Mouse (Mus musculus): ENCODE data around the gene Gm3336. TPM values are rescaled to one million over a fixed set of nuclear protein-coding genes. Genes with fewer than 3 reads are reported as not detected.

The Gm3336 gene
- polyA plus RNA-seq (2016; fragmentation: Nextera tagmentation; extraction: Ambion mirVana) = not detected in 2 replicates

- Histone ChIP-seq H3K27me3 (ENCODE audit: poor library complexity, severe bottlenecking) (peaks cover 22% of the 10 kb centered on the region), H3K36me3 (replicated peaks) (no peaks in the 10 kb centered on the region), H3K27ac (no peak within 1 kb of the TSS), H3K9me3 (no peaks in the 10 kb centered on the region), H3K4me3 (peak within 1 kb of the TSS; percentile 13; the same call in 1 of the 2 replicates), H3K4me1 (peaks cover 14% of the 10 kb centered on the region)
- DNase-seq (ENCODE audit: extremely low spot score, low spot score) = peak; percentile 42
- 3% methylated on average over 19 of the region's 19 CpGs for WGBS
These were observed at the start of gene Gm3336 for GRCm38 (mm10) chr8:70718297-70718696. TSS of gene Gm3336 (plus strand) at chr8:70718543.

DNA sequence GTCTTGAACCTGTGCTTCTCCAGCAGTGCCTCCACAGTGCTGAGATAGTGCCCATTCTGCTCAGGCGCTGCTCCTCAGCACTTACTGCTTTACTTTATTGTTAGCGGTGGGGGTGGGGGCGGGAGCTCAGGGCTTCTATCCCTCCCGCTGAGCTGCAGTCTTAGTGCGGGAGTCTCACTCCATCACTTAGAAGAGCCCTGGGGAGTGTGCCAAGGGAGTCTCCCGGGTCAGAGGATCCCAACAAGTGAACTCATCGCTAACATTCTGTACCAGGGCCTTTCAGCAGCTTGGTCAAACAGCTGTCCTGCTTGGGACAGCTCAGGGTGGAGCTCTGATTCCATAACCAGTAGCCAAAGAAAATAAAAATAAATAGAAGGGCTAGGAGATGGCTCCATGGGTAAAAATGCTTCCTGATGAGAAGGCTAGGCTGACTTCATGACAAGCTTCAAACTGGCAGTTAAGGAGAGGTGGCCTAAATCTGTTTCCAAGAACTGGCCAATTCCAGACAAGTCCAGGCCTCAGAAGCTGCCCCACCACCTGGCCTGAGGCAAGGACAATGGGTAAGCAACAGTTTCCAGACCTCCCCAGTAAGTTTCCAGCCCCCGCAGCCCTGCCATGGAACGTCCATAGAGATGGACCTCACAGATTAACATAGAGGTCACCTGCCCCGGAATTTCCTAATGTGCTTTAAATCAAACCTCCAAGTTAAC lies 46.6 kb upstream of the Gm3336 start:
- Histone ChIP-seq H3K4me1 (peaks cover 38% of the 10 kb centered on the region), H3K4me3 (no peak overlapping the region), H3K27me3 (ENCODE audit: poor library complexity, severe bottlenecking) (no peaks in the 10 kb centered on the region), H3K36me3 (replicated peaks) (peaks cover 11% of the 10 kb centered on the region), H3K9me3 (0 out of 2 replicates have a peak, but pooled peaks cover 3% of the 10 kb centered on the region), H3K27ac (peak overlapping the region; percentile 98)
- DNase-seq (ENCODE audit: extremely low spot score, low spot score) = no peak
- 64% methylated on average over 10 of the region's 10 CpGs for WGBS

GRCm38 (mm10) chr8:70672325-70673078 lies 45.8 kb upstream of the Gm3336 start:
- DNase-seq (ENCODE audit: extremely low spot score, low spot score) = no peak
- H3K27ac ChIP-seq = peak overlapping the region; percentile 98
- peaks cover 38% of the 10 kb centered on the region for H3K4me1 ChIP-seq
- H3K27me3 ChIP-seq (ENCODE audit: poor library complexity, severe bottlenecking) = no peaks in the 10 kb centered on the region
- H3K9me3 ChIP-seq = 0 out of 2 replicates have a peak, but pooled peaks cover 3% of the 10 kb centered on the region
- WGBS = 40% methylated on average over 19 of the region's 19 CpGs
- H3K36me3 ChIP-seq (replicated peaks) = peaks cover 18% of the 10 kb centered on the region
- H3K4me3 ChIP-seq = peak overlapping the region; percentile 78

DNA sequence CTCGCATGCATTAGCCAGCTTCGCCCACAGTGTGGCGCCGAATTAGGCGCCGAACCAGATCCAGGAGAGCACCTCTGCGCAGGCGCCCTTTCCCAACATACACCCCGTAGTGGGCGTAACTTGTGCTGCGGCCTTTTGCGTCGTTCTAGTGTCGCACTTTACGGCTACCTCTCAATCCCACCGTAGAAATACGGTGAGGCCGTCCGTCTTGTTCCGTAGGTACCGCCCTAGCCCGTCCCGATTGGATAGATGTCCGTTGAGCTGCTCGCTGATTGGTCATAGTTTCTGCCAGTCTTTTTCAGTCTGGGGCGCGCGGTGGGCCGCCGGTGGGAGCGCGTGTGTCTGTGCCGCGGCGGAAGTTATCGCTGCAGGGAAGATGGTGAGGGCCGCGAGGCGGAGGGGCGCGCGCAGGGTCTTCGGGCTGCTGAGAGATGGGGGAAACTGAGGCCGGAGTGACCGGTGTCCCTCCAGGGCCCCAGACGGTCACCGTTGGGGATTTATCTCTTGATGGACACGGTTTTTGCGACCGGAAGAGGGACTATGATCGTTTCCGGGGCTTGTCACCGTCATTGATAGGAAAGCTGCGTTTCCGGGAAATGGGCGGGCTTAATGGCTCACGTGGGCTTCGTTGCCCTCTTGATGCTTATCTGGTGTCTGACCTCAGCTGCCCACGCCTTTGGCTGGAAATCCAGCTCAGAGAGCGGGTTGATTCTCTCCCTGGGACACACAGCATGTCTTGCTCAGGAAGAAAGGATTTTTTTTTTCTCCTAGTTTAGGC lies 45.1 kb upstream of the Gm3336 start, which contains the start of gene Lsm4:
Gene Lsm4, plus strand, starts transcription at position 170 of the 778 bp plus-strand sequence.
- H3K27ac ChIP-seq = peak within 1 kb of the TSS; percentile 98
- WGBS = under 1% methylated on average over 60 of the region's 60 CpGs
- DNase-seq (ENCODE audit: extremely low spot score, low spot score) = peak; percentile 99

DNA sequence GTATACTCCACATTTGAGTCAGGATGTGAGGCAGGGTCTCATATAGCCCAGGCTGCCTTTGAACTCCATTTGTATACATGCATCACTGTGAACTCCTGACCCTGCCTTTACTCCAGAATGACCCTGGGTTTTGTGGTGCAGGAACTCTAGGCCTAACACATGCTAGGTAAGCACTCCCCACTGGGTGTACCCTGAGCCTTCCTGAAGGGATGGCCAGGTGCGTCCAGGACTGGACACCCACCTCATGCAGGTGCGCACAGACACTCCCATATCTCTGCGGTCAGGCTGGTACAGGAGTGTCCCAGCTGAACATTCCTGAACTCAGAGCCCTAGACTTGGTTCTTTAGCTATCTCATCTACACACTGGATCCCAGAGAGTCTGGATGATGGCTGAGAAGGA lies 44.2 kb upstream of the Gm3336 start:
- Histone ChIP-seq H3K36me3 (replicated peaks) (peaks cover 34% of the 10 kb centered on the region), H3K4me3 (peak overlapping the region; percentile 78), H3K9me3 (no peaks in the 10 kb centered on the region), H3K27ac (peak overlapping the region; percentile 98), H3K27me3 (ENCODE audit: poor library complexity, severe bottlenecking) (no peaks in the 10 kb centered on the region), H3K4me1 (peaks cover 38% of the 10 kb centered on the region)
- 92% methylated on average over 3 of the region's 3 CpGs for WGBS
- no peak for DNase-seq (ENCODE audit: extremely low spot score, low spot score)

More for the DNA sequence above, 45.1 kb upstream of the Gm3336 start, which contains the start of gene Lsm4:
- H3K27me3 ChIP-seq (ENCODE audit: poor library complexity, severe bottlenecking) = no peaks in the 10 kb centered on the region
- peak within 1 kb of the TSS; percentile 78 for H3K4me3 ChIP-seq
- peaks cover 38% of the 10 kb centered on the region for H3K4me1 ChIP-seq
- H3K9me3 ChIP-seq = 0 out of 2 replicates have a peak, but pooled peaks cover under 1% of the 10 kb centered on the region
- peaks cover 26% of the 10 kb centered on the region for H3K36me3 ChIP-seq (replicated peaks)

DNA sequence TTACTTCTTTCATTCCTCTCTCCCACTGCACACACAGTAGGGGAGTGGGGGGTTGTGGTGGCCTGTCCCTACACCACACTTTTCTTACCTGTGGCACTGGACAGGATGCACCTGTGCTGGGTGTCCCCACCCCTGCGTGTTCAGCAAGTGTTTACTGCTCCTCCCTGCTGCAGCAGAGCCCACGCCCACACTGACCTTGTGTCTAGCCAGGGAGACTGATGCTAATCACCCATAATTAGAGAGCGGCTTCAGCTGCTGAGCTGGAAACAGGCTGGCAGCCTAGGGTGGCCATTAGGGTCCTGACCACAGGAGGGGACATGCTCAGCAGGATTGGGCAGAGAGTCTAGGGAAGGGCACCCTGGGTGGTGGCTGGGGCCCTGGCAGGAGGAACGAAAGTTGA lies 43.6 kb upstream of the Gm3336 start:
- H3K4me1 ChIP-seq = peaks cover 38% of the 10 kb centered on the region
- no peaks in the 10 kb centered on the region for H3K9me3 ChIP-seq
- no peak for DNase-seq (ENCODE audit: extremely low spot score, low spot score)
- H3K27ac ChIP-seq = peak overlapping the region; percentile 98
- peaks cover 40% of the 10 kb centered on the region for H3K36me3 ChIP-seq (replicated peaks)
- H3K27me3 ChIP-seq (ENCODE audit: poor library complexity, severe bottlenecking) = no peaks in the 10 kb centered on the region
- 81% methylated on average over 4 of the region's 4 CpGs for WGBS
- peak overlapping the region; percentile 78 for H3K4me3 ChIP-seq

DNA sequence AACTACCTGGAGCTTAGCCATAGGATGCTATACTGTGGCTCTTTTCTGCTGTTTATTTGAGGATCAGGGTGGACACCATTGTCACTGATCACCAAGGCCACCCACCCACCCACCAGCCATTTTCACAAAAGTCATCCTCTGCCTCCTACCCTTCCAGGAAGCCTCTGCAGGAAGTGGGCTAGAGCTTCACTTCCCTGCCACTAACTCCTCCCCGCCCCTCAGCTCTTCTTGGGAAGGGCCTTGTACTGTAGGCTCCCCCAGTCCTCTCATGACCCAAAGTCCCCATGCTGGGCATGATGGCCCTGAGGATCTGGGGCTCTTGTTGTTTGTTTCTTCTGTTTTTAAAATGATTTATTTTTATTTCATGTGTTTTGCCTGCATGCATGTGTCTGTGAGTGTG lies 43.0 kb upstream of the Gm3336 start:
- WGBS = 83% methylated on average over 1 of the region's 1 CpGs
- H3K4me1 ChIP-seq = peaks cover 38% of the 10 kb centered on the region
- no peak overlapping the region for H3K27ac ChIP-seq
- DNase-seq (ENCODE audit: extremely low spot score, low spot score) = no peak
- peaks cover 47% of the 10 kb centered on the region for H3K36me3 ChIP-seq (replicated peaks)
- H3K9me3 ChIP-seq = no peaks in the 10 kb centered on the region
- H3K27me3 ChIP-seq (ENCODE audit: poor library complexity, severe bottlenecking) = no peaks in the 10 kb centered on the region
- no peak overlapping the region for H3K4me3 ChIP-seq

DNA sequence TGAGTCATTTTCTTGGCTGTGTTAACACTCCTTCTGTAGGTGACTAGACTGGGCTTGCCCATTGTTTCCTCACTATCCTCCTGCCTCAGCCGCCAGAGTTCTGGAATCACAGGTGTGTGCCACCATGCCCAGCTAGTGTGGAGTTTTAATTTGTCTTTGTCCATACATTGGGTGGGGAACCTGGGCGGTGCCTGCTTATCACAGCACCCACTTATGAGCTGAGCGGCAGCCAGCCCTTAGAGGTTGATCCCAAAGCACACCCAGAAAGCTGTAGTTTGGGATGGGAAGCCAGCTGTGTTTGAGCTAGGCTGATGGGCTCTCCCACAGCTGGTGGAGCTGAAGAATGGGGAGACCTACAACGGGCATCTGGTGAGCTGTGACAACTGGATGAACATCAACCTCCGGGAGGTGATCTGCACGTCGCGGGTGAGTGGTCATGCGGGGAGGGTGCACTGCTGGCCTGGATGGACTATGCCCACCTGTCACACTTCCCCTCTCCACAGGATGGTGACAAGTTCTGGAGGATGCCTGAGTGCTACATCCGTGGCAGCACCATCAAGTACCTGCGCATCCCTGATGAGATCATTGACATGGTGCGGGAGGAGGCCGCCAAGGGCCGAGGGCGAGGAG lies 40.8 kb upstream of the Gm3336 start:
- no peak for DNase-seq (ENCODE audit: extremely low spot score, low spot score)
- Histone ChIP-seq H3K27me3 (ENCODE audit: poor library complexity, severe bottlenecking) (no peaks in the 10 kb centered on the region), H3K4me1 (peaks cover 39% of the 10 kb centered on the region), H3K27ac (no peak overlapping the region), H3K4me3 (no peak overlapping the region; the same call in 1 of the 2 replicates), H3K36me3 (replicated peaks) (peaks cover 48% of the 10 kb centered on the region), H3K9me3 (no peaks in the 10 kb centered on the region)
- WGBS = 93% methylated on average over 15 of the region's 15 CpGs

DNA sequence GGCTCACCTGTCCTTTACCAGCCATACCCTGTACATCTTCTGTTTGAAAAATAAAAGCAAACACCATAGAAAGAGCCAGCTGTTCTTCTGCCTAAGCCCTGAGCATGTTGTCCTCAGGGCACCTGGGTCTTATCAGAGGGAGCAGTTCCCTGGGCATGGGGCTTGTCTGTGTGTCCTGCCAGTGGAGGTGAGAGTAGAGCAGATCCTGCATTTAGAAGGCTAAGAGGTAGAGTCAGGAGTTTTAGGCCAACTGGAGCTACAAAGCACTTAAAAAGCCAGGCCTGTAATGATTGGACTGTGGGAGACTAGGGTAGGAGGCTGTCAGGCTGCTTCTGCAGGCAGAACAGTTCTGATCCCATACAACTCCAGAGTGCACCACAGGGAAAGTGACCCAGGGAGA lies 39.7 kb upstream of the Gm3336 start:
- Histone ChIP-seq H3K27me3 (ENCODE audit: poor library complexity, severe bottlenecking) (no peaks in the 10 kb centered on the region), H3K9me3 (no peaks in the 10 kb centered on the region), H3K4me1 (peaks cover 36% of the 10 kb centered on the region), H3K27ac (no peak overlapping the region), H3K4me3 (no peak overlapping the region), H3K36me3 (replicated peaks) (peaks cover 48% of the 10 kb centered on the region)
- no peak for DNase-seq (ENCODE audit: extremely low spot score, low spot score)

DNA sequence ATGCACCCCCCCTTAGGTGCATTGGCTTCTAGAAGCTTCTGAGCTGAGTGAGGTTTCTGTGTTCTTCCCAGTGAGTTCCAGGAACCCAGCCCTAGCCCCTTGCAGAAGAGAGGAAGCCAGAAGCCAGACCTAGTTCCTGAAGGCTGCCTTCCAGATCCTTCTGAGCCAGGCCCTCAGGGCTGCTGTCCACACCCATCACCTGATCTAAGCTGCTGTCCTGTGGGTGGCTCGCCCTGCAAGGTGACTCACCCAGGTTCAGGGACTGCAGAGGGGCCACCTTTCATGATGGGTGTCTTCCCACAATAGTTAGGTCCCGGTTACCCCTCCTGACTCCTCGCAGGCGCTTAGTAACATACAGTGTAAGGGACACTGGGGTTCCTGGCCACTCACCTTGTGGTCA lies 38.9 kb upstream of the Gm3336 start:
- H3K27me3 ChIP-seq (ENCODE audit: poor library complexity, severe bottlenecking) = no peaks in the 10 kb centered on the region
- DNase-seq (ENCODE audit: extremely low spot score, low spot score) = no peak
- whole genome bisulfite sequencing = 92% methylated on average over 4 of the region's 4 CpGs
- no peak overlapping the region for H3K27ac ChIP-seq
- peaks cover 48% of the 10 kb centered on the region for H3K36me3 ChIP-seq (replicated peaks)
- no peaks in the 10 kb centered on the region for H3K9me3 ChIP-seq
- peaks cover 31% of the 10 kb centered on the region for H3K4me1 ChIP-seq
- no peak overlapping the region for H3K4me3 ChIP-seq

- peaks cover 27% of the 10 kb centered on the region for H3K4me1 ChIP-seq
- H3K27ac ChIP-seq = no peak overlapping the region
- no peak overlapping the region for H3K4me3 ChIP-seq
- H3K27me3 ChIP-seq (ENCODE audit: poor library complexity, severe bottlenecking) = no peaks in the 10 kb centered on the region
- WGBS = 73% methylated on average over 3 of the region's 3 CpGs
- H3K36me3 ChIP-seq (replicated peaks) = peaks cover 48% of the 10 kb centered on the region
- DNase-seq (ENCODE audit: extremely low spot score, low spot score) = no peak
- no peaks in the 10 kb centered on the region for H3K9me3 ChIP-seq
These were observed 38.3 kb upstream of the Gm3336 start for GRCm38 (mm10) chr8:70680039-70680438.

DNA sequence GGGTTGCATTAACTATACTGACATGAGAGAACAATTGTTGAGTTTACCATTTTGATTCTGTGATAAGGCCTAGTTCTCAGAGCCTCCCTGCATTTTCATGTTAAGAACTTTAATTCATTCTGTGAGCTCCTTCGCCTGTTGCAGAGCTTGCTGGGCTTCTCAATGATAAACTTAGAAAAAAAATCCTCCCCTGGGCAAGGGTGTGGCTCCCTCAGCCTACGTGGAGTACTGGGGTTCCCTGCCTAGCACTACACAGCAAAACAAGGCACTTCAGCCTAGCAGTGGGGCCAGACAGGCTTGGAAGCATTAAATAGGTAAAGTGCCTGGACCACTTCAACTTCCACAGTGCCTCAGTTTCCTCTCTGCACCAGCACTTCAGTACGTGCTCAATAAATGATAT lies 36.9 kb upstream of the Gm3336 start:
- 0 out of 2 replicates have a peak overlapping the region, but pooled peaks have one; percentile 11 for H3K27ac ChIP-seq
- WGBS = 75% methylated on average over 3 of the region's 3 CpGs
- no peaks in the 10 kb centered on the region for H3K9me3 ChIP-seq
- no peaks in the 10 kb centered on the region for H3K27me3 ChIP-seq (ENCODE audit: poor library complexity, severe bottlenecking)
- H3K4me1 ChIP-seq = peaks cover 19% of the 10 kb centered on the region
- peaks cover 40% of the 10 kb centered on the region for H3K36me3 ChIP-seq (replicated peaks)
- no peak for DNase-seq (ENCODE audit: extremely low spot score, low spot score)
- no peak overlapping the region for H3K4me3 ChIP-seq
